Mouse (Mus musculus) lung, postnatal 4 days (tissue): ENCODE measurements at regions not wholly inside any gene's neighbourhood (a gene's known extent, or its start where the extent isn't known, plus 50 kb on each side); places are given as distances from the start of the nearest gene placed in this dataset.
"Not testable (repeated sequence)": the region's sequence is repeated elsewhere in the genome, so short reads cannot be mapped to it uniquely, and the experiment has no call there.

Source experiments
- DNase-seq, 2 experiments: peaks; one replicate each; pipeline ENCODE4 v3.0.0; 2021

GRCm38 (mm10) chr14:16087231-16087630 lies 161.8 kb upstream of the Ngly1 start:
- not testable (repeated sequence) for DNase-seq

DNA sequence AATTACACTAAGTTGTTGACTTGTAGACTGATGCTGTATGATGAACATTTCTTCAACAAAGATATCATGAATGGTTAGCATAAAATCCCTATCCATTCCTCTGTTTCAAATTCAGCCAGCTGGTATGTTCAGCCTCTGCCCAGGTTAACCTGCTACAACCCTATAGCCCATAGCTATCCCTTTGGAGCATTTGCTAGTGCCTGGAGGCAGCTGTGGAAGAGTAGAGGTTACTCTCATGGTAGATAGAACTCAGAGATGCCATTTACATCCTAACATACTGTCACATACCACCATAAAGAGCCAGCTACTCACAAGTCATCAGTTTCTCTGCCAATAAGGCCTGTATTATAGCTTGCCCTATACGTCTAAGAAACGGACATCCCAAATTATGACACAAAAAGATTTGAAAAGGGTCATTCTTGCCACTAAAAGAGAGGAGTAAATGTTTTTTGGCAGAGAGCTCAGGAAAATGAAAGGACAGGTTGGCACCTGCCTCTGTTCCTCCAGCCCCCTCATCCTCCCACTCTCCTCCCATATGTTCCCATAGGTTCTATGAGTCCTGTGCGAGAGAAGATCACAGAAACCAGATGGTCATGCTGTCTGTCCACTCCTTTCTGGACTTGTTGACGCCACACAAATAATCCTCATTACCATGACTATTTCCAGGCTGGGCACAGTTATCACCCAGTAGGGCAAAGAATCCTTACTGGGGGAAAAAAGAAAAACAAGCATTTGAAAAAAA lies 156.5 kb upstream of the Ngly1 start:
- DNase-seq: no peak

- DNase-seq: no peak
Observed at GRCm38 (mm10) chr14:16093133-16093505, 156.0 kb upstream of the Ngly1 start.

- DNase-seq: no peak
Observed at GRCm38 (mm10) chr14:16109414-16109813, 139.7 kb upstream of the Ngly1 start.

GRCm38 (mm10) chr14:16132672-16133071 lies 116.4 kb upstream of the Ngly1 start:
- DNase-seq: no peak

DNA sequence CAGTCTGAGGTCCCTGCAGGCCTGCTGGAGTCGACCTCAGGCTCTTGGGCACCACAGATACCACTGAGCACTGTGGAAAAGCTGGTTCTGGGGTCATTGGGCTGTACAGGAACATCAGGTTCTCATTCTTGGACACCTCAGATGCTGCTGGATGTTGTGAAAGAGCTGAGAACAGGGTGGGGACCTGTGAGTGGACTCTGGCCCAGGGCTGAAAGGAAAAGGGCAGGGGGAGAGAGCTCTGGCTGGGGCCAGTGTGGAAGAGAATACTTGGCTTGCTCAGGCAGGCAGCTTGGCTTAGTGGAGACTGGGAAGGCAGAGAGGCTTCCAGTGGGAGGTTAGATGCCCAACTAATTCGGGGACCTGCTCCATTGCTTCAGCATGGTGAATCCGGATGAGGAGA lies 115.7 kb upstream of the Ngly1 start:
- DNase-seq: no peak

GRCm38 (mm10) chr14:16136187-16136586 lies 112.9 kb upstream of the Ngly1 start:
- DNase-seq: no peak

GRCm38 (mm10) chr14:16144299-16144698 lies 104.8 kb upstream of the Ngly1 start:
- no peak for DNase-seq

- no peak for DNase-seq
Observed at GRCm38 (mm10) chr14:16146811-16147210, 102.3 kb upstream of the Ngly1 start.

- no peak for DNase-seq
Observed at GRCm38 (mm10) chr14:16151815-16152214, 97.3 kb upstream of the Ngly1 start.

- no peak for DNase-seq
Observed at GRCm38 (mm10) chr14:16152702-16153101, 96.4 kb upstream of the Ngly1 start.

DNA sequence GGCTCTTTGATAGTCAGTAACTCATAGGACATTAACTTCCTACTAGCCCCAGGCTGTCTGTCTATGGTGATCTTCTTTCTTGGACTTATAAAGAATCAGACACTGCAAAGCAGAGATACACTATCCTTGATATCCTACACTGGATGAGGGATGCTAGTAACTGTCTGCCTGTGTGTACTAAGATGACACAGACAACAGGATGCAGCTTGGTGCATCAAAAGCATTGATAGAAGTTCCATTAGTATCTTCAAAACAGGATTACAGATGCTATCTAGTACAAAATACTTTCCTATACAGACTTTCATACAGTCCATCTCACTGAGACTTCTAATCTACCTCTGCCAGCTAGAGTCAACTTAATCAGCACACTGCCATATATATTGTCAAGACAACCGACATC lies 94.0 kb upstream of the Ngly1 start:
- DNase-seq: no peak

GRCm38 (mm10) chr14:16170226-16170625 lies 78.9 kb upstream of the Ngly1 start:
- no peak for DNase-seq

DNA sequence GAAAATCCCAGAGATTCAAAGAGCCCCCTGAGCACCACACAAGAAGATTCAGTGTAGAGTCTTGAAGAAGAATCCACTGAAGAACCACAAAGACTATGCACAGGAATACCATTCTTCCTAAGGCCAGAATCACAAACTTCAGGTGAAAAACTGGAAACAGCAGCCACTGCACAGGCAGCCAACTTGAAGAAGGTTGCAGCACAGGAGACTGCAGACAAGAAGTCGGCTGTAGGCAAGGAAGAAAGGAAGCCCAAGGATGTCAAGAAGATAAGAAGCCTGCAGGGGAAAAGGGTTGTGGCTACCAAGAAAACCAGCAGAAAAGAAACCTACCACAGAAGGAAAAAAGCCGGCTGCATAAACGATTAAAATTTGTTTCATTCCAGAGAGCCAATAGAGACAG lies 76.8 kb upstream of the Ngly1 start:
- no peak for DNase-seq

- DNase-seq: peak in 1 of 2 experiments; percentile 36
Observed at GRCm38 (mm10) chr14:16173292-16173691, 75.8 kb upstream of the Ngly1 start.

GRCm38 (mm10) chr14:16178227-16178626 lies 70.9 kb upstream of the Ngly1 start:
- no peak for DNase-seq

DNA sequence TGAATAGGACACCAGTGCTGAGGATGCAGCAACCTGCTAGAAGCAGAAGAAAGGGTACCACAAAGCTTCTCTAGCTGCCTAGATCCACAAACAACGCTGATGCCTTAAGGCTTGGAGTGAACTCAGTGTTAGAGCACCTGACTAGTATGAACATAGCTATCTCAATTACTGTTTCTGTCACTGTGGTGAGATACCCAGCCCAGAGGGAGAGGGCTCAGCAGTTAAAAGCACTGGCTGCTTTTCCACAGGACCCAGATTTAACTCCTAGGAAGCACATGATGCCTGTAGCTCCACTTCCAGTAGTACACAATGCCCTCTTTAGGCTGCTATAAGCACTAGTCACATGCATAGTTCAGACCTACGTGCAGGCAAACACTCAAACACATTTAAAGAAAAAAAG lies 67.3 kb upstream of the Ngly1 start:
- DNase-seq: no peak

GRCm38 (mm10) chr14:16185246-16185645 lies 63.8 kb upstream of the Ngly1 start:
- DNase-seq: no peak
